Mouse (Mus musculus) midbrain, embryonic 11.5 days (tissue): ENCODE measurements around the gene Zfp229. TPM values are rescaled to one million over a fixed set of nuclear protein-coding genes. Genes with fewer than 3 reads are reported as not detected.

Source experiments
- polyA plus RNA-seq: library from polyadenylated mRNA; unstranded; fragments of >200 nt; fragmentation: Nextera tagmentation; extraction: Ambion mirVana; gene quantifications from 2 replicates; pipeline ENCODE4 v1.2.1, GENCODE M21; 2014

Gene Zfp229
- polyA plus RNA-seq, 1 experiment from 2014 or later = 8.7 TPM

Other genes starting within 250 kb of the Zfp229 start
- 10.9 and 12.4 TPM in 2 replicates for gene Zfp53, start 241.8 kb upstream of the Zfp229 start, polyA plus RNA-seq
- gene Zfp52, start 195.3 kb upstream of the Zfp229 start, polyA plus RNA-seq = 1.6 TPM in 2 replicates
- gene Zfp948, start 163.8 kb upstream of the Zfp229 start, polyA plus RNA-seq = 19.5 and 21.3 TPM in 2 replicates
- 8.5 and 9.5 TPM in 2 replicates for gene Zfp983, start 80.2 kb upstream of the Zfp229 start, polyA plus RNA-seq
- gene Gm10226, start 38.9 kb upstream of the Zfp229 start, polyA plus RNA-seq = 18.2 and 19.4 TPM in 2 replicates
- 25.5 and 27.2 TPM in 2 replicates for gene Zfp760, start 23.1 kb upstream of the Zfp229 start, polyA plus RNA-seq
- gene Zfp820, start 115.0 kb downstream of the Zfp229 start, polyA plus RNA-seq = 9.1 and 9.6 TPM in 2 replicates
- 8.8 and 10.1 TPM in 2 replicates for gene Zfp995, start 179.1 kb downstream of the Zfp229 start, polyA plus RNA-seq
- 26.4 and 29.0 TPM in 2 replicates for gene Zfp942, start 231.7 kb downstream of the Zfp229 start, polyA plus RNA-seq
- 26.2 and 27.9 TPM in 2 replicates for gene Zfp943, start 231.8 kb downstream of the Zfp229 start, polyA plus RNA-seq